ENCODE assay signal across 10 mouse cellular contexts in genomic region chr10:21678811-21679451, GRCm38 (mm10).
A peak's percentile ranks its signal among the peaks of the same experiment; 100 is the strongest.
DNase-seq lines count a peak whose midpoint lies in the region; ATAC-seq lines count a peak whose summit lies in the region.
"Had no signal": no experiment of that assay in that cellular context is flagged by ENCODE, and none has a peak within 500 bp of the region (broad histone marks: within the 10 kb centered on the region; RNA-seq: fewer than 3 reads in every experiment).

No protein-coding gene starts in this region.

- H3K27me3 ChIP-seq in limb, embryonic 12.5 days: no peaks in the 10 kb centered on the region
- H3K27me3 ChIP-seq in limb, embryonic 10.5 days (ENCODE audit: low read depth, poor library complexity, severe bottlenecking): no peaks in the 10 kb centered on the region
- H3K27me3 ChIP-seq in embryonic facial prominence, embryonic 15.5 days: no peaks in the 10 kb centered on the region

- 67% methylated on average over 10 of the region's 10 CpGs for WGBS in limb, embryonic 12.5 days
- 75% methylated on average over 10 of the region's 10 CpGs for WGBS in limb, embryonic 10.5 days
- WGBS in embryonic facial prominence, embryonic 15.5 days: 45% methylated on average over 10 of the region's 10 CpGs

- no peak for DNase-seq in limb, embryonic 10.5 days (ENCODE audit: low spot score)
- peak; percentile 42 to 60 for DNase-seq in kidney, adult 8-10 months
- peak; percentile 27 for DNase-seq in skeletal muscle tissue, adult 2 months (ENCODE audit: low read depth, low spot score)
- DNase-seq in thymus, postnatal 10 days (ENCODE audit: low spot score in 2 of 2): no peak
- DNase-seq in frontal cortex, postnatal 36 days (ENCODE audit: low spot score in 2 of 2): no peak
- DNase-seq: cerebellum, adult 18-20 months had no signal

- no peak overlapping the region for H3K4me3 ChIP-seq in limb, embryonic 12.5 days (replicated peaks)
- H3K4me3 ChIP-seq in limb, embryonic 10.5 days: no peak overlapping the region
- H3K4me3 ChIP-seq in embryonic facial prominence, embryonic 15.5 days (replicated peaks): no peak overlapping the region

- H3K27ac ChIP-seq in limb, embryonic 12.5 days: 0 out of 2 replicates have a peak overlapping the region, but pooled peaks have one; percentile 7
- no peak overlapping the region for H3K27ac ChIP-seq in limb, embryonic 10.5 days
- peak overlapping the region; percentile 39; the same call in 1 of the 2 replicates for H3K27ac ChIP-seq in embryonic facial prominence, embryonic 15.5 days (replicated peaks)
- H3K27ac ChIP-seq: macrophage had no signal

- H3K9ac ChIP-seq in limb, embryonic 12.5 days (replicated peaks): no peak overlapping the region
- no peak overlapping the region for H3K9ac ChIP-seq in embryonic facial prominence, embryonic 15.5 days

- H3K9me3 ChIP-seq in limb, embryonic 12.5 days: no peaks in the 10 kb centered on the region
- H3K9me3 ChIP-seq in limb, embryonic 10.5 days (replicated peaks): no peaks in the 10 kb centered on the region
- no peaks in the 10 kb centered on the region for H3K9me3 ChIP-seq in embryonic facial prominence, embryonic 15.5 days (replicated peaks)

- ATAC-seq in limb, embryonic 12.5 days (ENCODE audit: insufficient number of reproducible peaks, insufficient read depth, low FRiP score, low TSS enrichment, low read depth): no peak
- ATAC-seq in embryonic facial prominence, embryonic 15.5 days (ENCODE audit: insufficient number of reproducible peaks, low FRiP score, low TSS enrichment, low read depth): no peak
- no peak for ATAC-seq in frontal cortex, adult (ENCODE audit: low TSS enrichment)

- 0 out of 2 replicates have a peak, but pooled peaks cover 5% of the 10 kb centered on the region for H3K4me1 ChIP-seq in limb, embryonic 12.5 days (replicated peaks)
- H3K4me1 ChIP-seq in limb, embryonic 10.5 days: no peaks in the 10 kb centered on the region
- H3K4me1 ChIP-seq in embryonic facial prominence, embryonic 15.5 days: 0 out of 2 replicates have a peak, but pooled peaks cover 3% of the 10 kb centered on the region

- H3K4me2 ChIP-seq in limb, embryonic 12.5 days: no peak overlapping the region
- no peak overlapping the region for H3K4me2 ChIP-seq in embryonic facial prominence, embryonic 15.5 days (replicated peaks)

- H3K36me3 ChIP-seq in limb, embryonic 12.5 days: no peaks in the 10 kb centered on the region
- H3K36me3 ChIP-seq in limb, embryonic 10.5 days: no peaks in the 10 kb centered on the region
- H3K36me3 ChIP-seq in embryonic facial prominence, embryonic 15.5 days: no peaks in the 10 kb centered on the region

Comparison
In these comparisons a context has a peak if more than half of its experiments do, and no peak if none do; other contexts are left out.
1. DNase-seq: peak in kidney, adult 8-10 months (2 of 2) and skeletal muscle tissue, adult 2 months (single experiment); none in limb, embryonic 10.5 days (single experiment), thymus, postnatal 10 days (0 of 2) and frontal cortex, postnatal 36 days (0 of 2).